Mouse (Mus musculus) CH12.LX (cell line): ENCODE measurements at regions not wholly inside any gene's neighbourhood (a gene's known extent, or its start where the extent isn't known, plus 50 kb on each side); places are given as distances from the start of the nearest gene placed in this dataset.

Experiments used
- DNase-seq: peaks from one replicate; pipeline ENCODE4 v3.0.0-alpha.2; 2013; ENCODE audit errors: extremely low read depth
- H3K27ac ChIP-seq: 2 replicates; pipeline ENCODE4 v1.5.1; 2012; ENCODE audit warnings: low read depth, mild to moderate bottlenecking, control low read depth, moderate library complexity; ENCODE audit not compliant: insufficient read depth
- H3K27me3 ChIP-seq: replicated peaks from 2 replicates; pipeline ENCODE3; 2012; ENCODE audit warnings: inconsistent platforms
- H3K36me3 ChIP-seq, 2 experiments: replicated peaks in 1 of 2; 2 replicates each; pipeline versions ENCODE3 to v1.6.1; 2012; ENCODE audit warnings: inconsistent platforms in 1 of 2, low read length in 1 of 2, mild to moderate bottlenecking in 1 of 2, mixed read lengths in 1 of 2, moderate library complexity in 1 of 2; ENCODE audit not compliant: control insufficient read depth in 1 of 2, insufficient read depth in 1 of 2
- H3K4me1 ChIP-seq, 2 experiments: 2 replicates each; pipeline ENCODE4 v1.6.1; 2012; ENCODE audit warnings: inconsistent platforms in 1 of 2, moderate library complexity in 1 of 2; ENCODE audit not compliant: insufficient read depth in 2 of 2, control insufficient read depth in 1 of 2
- H3K4me2 ChIP-seq: 2 replicates; pipeline ENCODE4 v1.6.1; 2012; ENCODE audit warnings: low read depth, mild to moderate bottlenecking, control low read depth; ENCODE audit not compliant: poor library complexity, insufficient read depth, severe bottlenecking
- H3K4me3 ChIP-seq, 3 experiments: fragments of 150-350 bp in 1 of 3; sonication (generic) in 1 of 3; replicated peaks in 1 of 3; 2 replicates each; pipeline versions ENCODE3 to v1.5.1; 2011 to 2012; ENCODE audit warnings: low read depth in 2 of 3, low read length in 2 of 3, mild to moderate bottlenecking in 2 of 3, moderate library complexity in 2 of 3, control low read depth in 1 of 3, improper control_type of control experiment in 1 of 3, inconsistent platforms in 1 of 3, mixed read lengths in 1 of 3; ENCODE audit not compliant: poor library complexity in 1 of 3
- H3K79me2 ChIP-seq: replicated peaks from 2 replicates; pipeline ENCODE4 v1.6.1; 2012; ENCODE audit warnings: mild to moderate bottlenecking, moderate library complexity; ENCODE audit not compliant: control insufficient read depth, poor library complexity, insufficient read depth, severe bottlenecking; ENCODE audit errors: extremely low read depth
- H3K9ac ChIP-seq: 2 replicates; pipeline ENCODE4 v1.6.1; 2012; ENCODE audit warnings: low read depth, mild to moderate bottlenecking, control low read depth, moderate library complexity; ENCODE audit not compliant: insufficient read depth
- H3K9me3 ChIP-seq: replicated peaks from 2 replicates; pipeline ENCODE3; 2012; ENCODE audit warnings: low read length, inconsistent platforms, mixed read lengths
- CHD1 ChIP-seq: IDR thresholded peaks from 2 replicates; pipeline ENCODE4 v1.6.1; 2012; ENCODE audit warnings: low read depth, low read length, improper control_type of control experiment, inconsistent platforms
- CHD2 ChIP-seq: IDR thresholded peaks from 2 replicates; pipeline ENCODE4 v1.6.1; 2011; ENCODE audit warnings: low read length, improper control_type of control experiment
- CTCF ChIP-seq, 2 experiments: IDR thresholded peaks in 1 of 2; conservative IDR thresholded peaks in 1 of 2; 2 replicates each; pipeline ENCODE4 v1.5.1; 2011 to 2012; ENCODE audit warnings: low read depth in 2 of 2, low read length in 2 of 2, improper control_type of control experiment in 1 of 2, inconsistent platforms in 1 of 2, mild to moderate bottlenecking in 1 of 2, moderate library complexity in 1 of 2
- ELF1 ChIP-seq: IDR thresholded peaks from 2 replicates; pipeline ENCODE4 v1.6.1; 2014; ENCODE audit warnings: low read depth, mild to moderate bottlenecking, inconsistent platforms, low read length, improper control_type of control experiment
- EP300 ChIP-seq: IDR thresholded peaks from 2 replicates; pipeline ENCODE4 v1.6.1; 2011; ENCODE audit warnings: low read length, improper control_type of control experiment
- HCFC1 ChIP-seq: IDR thresholded peaks from 2 replicates; pipeline ENCODE4 v1.6.1; 2012; ENCODE audit warnings: low read depth, mild to moderate bottlenecking, inconsistent platforms, low read length, improper control_type of control experiment
- JUN ChIP-seq: IDR thresholded peaks from 2 replicates; pipeline ENCODE4 v1.6.1; 2011; ENCODE audit warnings: low read depth, mild to moderate bottlenecking, low read length, improper control_type of control experiment, moderate library complexity; ENCODE audit not compliant: insufficient read depth
- MAFK ChIP-seq: IDR thresholded peaks from 2 replicates; pipeline ENCODE4 v1.6.1; 2011; ENCODE audit warnings: low read length, improper control_type of control experiment; ENCODE audit not compliant: insufficient replicate concordance
- MAX ChIP-seq: IDR thresholded peaks from 2 replicates; pipeline ENCODE4 v1.6.1; 2011; ENCODE audit warnings: low read length, improper control_type of control experiment
- MYC ChIP-seq: IDR thresholded peaks from 2 replicates; pipeline ENCODE4 v1.6.1; 2011; ENCODE audit warnings: low read depth, mild to moderate bottlenecking, improper control_type of control experiment, low read length
- NRF1 ChIP-seq: IDR thresholded peaks from 2 replicates; pipeline ENCODE4 v1.6.1; 2014; ENCODE audit warnings: low read depth, mild to moderate bottlenecking, inconsistent platforms, low read length, improper control_type of control experiment, moderate library complexity
- POLR2AphosphoS2 ChIP-seq: IDR thresholded peaks from 2 replicates; pipeline ENCODE4 v1.6.1; 2011; ENCODE audit warnings: low read depth, low read length, improper control_type of control experiment
- RCOR1 ChIP-seq: conservative IDR thresholded peaks from 2 replicates; pipeline ENCODE4 v1.6.1; 2012; ENCODE audit warnings: low read depth, mild to moderate bottlenecking, inconsistent platforms, low read length, improper control_type of control experiment
- TBP ChIP-seq: conservative IDR thresholded peaks from 2 replicates; pipeline ENCODE4 v1.6.1; 2011; ENCODE audit warnings: low read depth, low read length, improper control_type of control experiment
- TCF12 ChIP-seq: IDR thresholded peaks from 2 replicates; pipeline ENCODE4 v1.6.1; 2014; ENCODE audit warnings: low read depth, mild to moderate bottlenecking, inconsistent platforms, low read length, improper control_type of control experiment
- USF1 ChIP-seq: IDR thresholded peaks from 2 replicates; pipeline ENCODE4 v1.6.1; 2014; ENCODE audit warnings: low read depth, mild to moderate bottlenecking, inconsistent platforms, low read length, improper control_type of control experiment
- ZC3H11A ChIP-seq: IDR thresholded peaks from 2 replicates; pipeline ENCODE4 v1.6.1; 2012; ENCODE audit warnings: low read depth, mild to moderate bottlenecking, inconsistent platforms, low read length, improper control_type of control experiment
- ZKSCAN1 ChIP-seq: IDR thresholded peaks from 2 replicates; pipeline ENCODE4 v1.6.1; 2012; ENCODE audit warnings: low read depth, inconsistent platforms, low read length, improper control_type of control experiment, borderline replicate concordance
- ZMIZ1 ChIP-seq: IDR thresholded peaks from 2 replicates; pipeline ENCODE4 v1.6.1; 2012; ENCODE audit warnings: low read depth, mild to moderate bottlenecking, inconsistent platforms, low read length, improper control_type of control experiment
- ZNF384 ChIP-seq: IDR thresholded peaks from 2 replicates; pipeline ENCODE4 v1.6.1; 2012; ENCODE audit warnings: low read depth, low read length, improper control_type of control experiment, inconsistent platforms
- dilution Hi-C: fragments of 300-500 bp; cut with MboI; formaldehyde crosslinking; loops from 2 replicates; pipeline ENCODE4 v1.14.3; 2020; ENCODE audit warnings: low sequenced_read_pairs; ENCODE audit not compliant: extremely low pct_unique_long_range_greater_than_20kb, extremely low pct_ligation_motif_present
- in situ Hi-C: fragments of 300-500 bp; cut with MboI; formaldehyde crosslinking; loops from 3 replicates; pipeline ENCODE4 v1.14.3; 2019; ENCODE audit warnings: low sequenced_read_pairs, low pct_ligation_motif_present, low pct_unique_long_range_greater_than_20kb, mixed read lengths

GRCm38 (mm10) chr9:122455301-122455700 lies 103.9 kb downstream of the Abhd5 start:
- TF ChIP-seq ZMIZ1: no peak
- TF ChIP-seq CTCF (conservative IDR thresholded peaks at IDR 0.05 in 1 of 2, IDR thresholded peaks at IDR 0.05 in 1 of 2; ENCODE audit: low read depth in 2 of 2, low read length in 2 of 2): no peak
- no peak for TF ChIP-seq TBP
- no peak for TF ChIP-seq CHD1
- TF ChIP-seq CHD2: no peak
- no peak for TF ChIP-seq MYC
- no peak for TF ChIP-seq ELF1
- TF ChIP-seq RCOR1: no peak
- no peak for TF ChIP-seq JUN
- no peak for TF ChIP-seq POLR2AphosphoS2
- TF ChIP-seq TCF12: no peak
- no peak for TF ChIP-seq MAX
- TF ChIP-seq ZNF384: no peak
- TF ChIP-seq ZKSCAN1: no peak
- TF ChIP-seq EP300: no peak
- no peak for TF ChIP-seq MAFK
- no peak for TF ChIP-seq NRF1
- TF ChIP-seq HCFC1: no peak
- TF ChIP-seq ZC3H11A: no peak
- TF ChIP-seq USF1: no peak
- Histone ChIP-seq H3K79me2 (no peaks in the 10 kb centered on the region), H3K9me3 (no peaks in the 10 kb centered on the region), H3K27ac (no peak overlapping the region), H3K36me3 (no peaks in the 10 kb centered on the region), H3K27me3 (no peaks in the 10 kb centered on the region), H3K4me2 (no peak overlapping the region), H3K9ac (no peak overlapping the region), H3K4me1 (peaks cover 6 to 12% of the 10 kb centered on the region in 2 experiments; a peak in 3 of 4 replicates), H3K4me3 (no peak overlapping the region)
- dilution Hi-C loops (no loop called here), in situ Hi-C loops (loop anchor here (25.0 kb wide), 1 partner anchor 232 kb away; no protein-coding TSS in a partner anchor)
- no peak for DNase-seq

DNA sequence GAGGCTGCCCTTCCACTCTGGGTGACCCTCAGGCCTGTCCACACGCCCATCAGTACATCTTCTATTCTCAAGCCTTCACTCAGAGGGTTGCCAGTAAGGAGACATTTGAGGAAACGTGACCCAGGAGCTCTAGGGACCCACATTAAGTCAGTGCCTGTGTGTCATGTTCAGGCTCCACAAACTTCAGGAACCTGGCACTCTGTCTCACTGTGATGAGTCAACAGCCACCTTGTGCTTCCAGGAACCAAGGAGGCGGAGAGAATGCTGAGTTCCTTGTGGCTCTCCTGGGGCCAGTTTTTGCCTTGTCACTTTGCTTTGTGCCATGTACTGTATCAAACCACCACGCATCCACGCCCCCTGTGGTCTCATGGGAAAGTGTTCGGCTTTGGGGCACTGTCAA lies 104.4 kb downstream of the Abhd5 start:
- no peak for TF ChIP-seq MAFK
- TF ChIP-seq JUN: no peak
- TF ChIP-seq NRF1: no peak
- Histone ChIP-seq H3K27me3 (no peaks in the 10 kb centered on the region), H3K9ac (no peak overlapping the region), H3K27ac (no peak overlapping the region), H3K9me3 (no peaks in the 10 kb centered on the region), H3K4me2 (no peak overlapping the region), H3K36me3 (no peaks in the 10 kb centered on the region), H3K4me1 (peaks cover 6 to 12% of the 10 kb centered on the region in 2 experiments; a peak in 3 of 4 replicates), H3K79me2 (no peaks in the 10 kb centered on the region), H3K4me3 (no peak overlapping the region)
- in situ Hi-C loops (loop anchor here (25.0 kb wide), 1 partner anchor 232 kb away; no protein-coding TSS in a partner anchor), dilution Hi-C loops (no loop called here)
- no peak for DNase-seq
